Mouse (Mus musculus): ENCODE measurements at regions not wholly inside any gene's neighbourhood (a gene's known extent, or its start where the extent isn't known, plus 50 kb on each side); places are given as distances from the start of the nearest gene placed in this dataset.

DNA sequence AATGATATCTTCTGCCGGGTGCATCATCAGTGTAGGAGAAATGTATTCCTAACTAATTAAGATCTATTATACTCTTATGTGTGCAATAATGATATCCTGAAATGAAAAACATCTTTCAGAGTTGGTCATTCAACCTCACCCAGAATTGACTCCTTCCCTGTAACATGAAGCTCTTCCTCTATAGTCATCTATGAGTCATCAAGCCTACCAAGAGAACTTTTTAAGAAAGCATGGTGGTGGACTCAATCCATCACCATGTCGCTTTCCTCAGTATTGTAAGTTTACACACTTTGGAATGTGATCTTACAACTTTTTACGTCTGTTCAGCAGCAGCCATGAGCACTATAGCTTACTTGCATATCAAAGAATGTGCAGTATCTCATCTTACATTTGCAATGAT is 1100.2 kb upstream of the Cited2 start:
- TF ChIP-seq CTCF (IDR thresholded peaks at IDR 0.05; ENCODE audit: control insufficient read depth, insufficient read depth, low read length) (no peak), POLR2A (IDR thresholded peaks at IDR 0.05; ENCODE audit: borderline replicate concordance, control insufficient read depth, low read depth, low read length) (no peak)

Measured in bone marrow, adult 2 months (tissue).